Mouse (Mus musculus): Measurements from ENCODE around the gene Dhfr. TPM values are rescaled to one million over a fixed set of nuclear protein-coding genes. Genes with fewer than 3 reads are reported as not detected.
A peak's percentile ranks its signal among the peaks of the same experiment; 100 is the strongest.

The Dhfr gene
- polyA plus RNA-seq (2012; ENCODE audit: insufficient read depth, insufficient read length, low replicate concordance, missing spikeins): not detected in 2 replicates

DNA sequence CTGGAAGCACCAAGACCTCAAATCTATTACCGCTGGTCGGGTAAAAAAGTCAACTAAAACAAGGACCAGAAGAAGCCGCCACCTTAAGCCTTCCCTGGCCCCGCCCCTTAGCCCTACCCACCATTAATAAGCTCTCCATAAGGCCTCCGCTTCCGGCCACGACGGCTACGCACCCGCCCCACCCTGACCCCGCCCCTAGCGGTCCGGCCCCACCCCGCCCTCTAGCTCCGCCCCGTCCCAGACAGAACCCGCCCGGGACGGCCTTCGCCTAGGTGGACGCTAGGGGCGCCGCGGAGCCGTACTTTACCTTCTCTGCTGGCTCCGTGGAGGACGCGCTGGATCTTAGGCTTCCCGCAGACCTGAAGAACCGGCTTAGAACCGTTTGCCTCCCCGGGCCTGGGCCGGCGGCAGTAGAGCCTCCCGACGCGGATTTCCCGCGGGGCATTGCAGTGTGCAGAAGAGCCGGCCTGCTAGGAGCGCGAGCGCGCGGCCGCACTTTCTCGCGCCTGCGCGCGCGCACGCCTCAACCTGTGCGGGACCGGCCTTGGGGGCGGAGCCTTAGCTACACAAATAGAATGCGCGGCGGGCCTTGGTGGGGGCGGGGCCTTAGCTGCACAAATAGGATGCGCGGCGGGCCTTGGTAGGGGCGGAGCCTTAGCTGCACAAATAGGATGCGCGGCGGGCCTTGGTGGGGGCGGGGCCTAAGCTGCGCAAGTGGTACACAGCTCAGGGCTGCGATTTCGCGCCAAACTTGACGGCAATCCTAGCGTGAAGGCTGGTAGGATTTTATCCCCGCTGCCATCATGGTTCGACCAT is at the start of gene Dhfr, which contains the start of gene Msh3:
Gene Dhfr, plus strand, starts transcription at position 271 of the 816 bp plus-strand sequence.
Gene Msh3, minus strand, starts transcription at position 548 of the 816 bp plus-strand sequence.
- peak within 1 kb of the TSS; percentile 78 for H3K27ac ChIP-seq (ENCODE audit: insufficient read depth, low read depth, low read length)
- TF ChIP-seq POLR2A (IDR thresholded peaks at IDR 0.05; ENCODE audit: insufficient read depth, low read depth, low read length) (peak; percentile 95), CTCF (IDR thresholded peaks at IDR 0.05; ENCODE audit: insufficient read depth, low read depth, low read length) (peak; percentile 92)
- WGBS: under 1% methylated on average over 76 of the region's 76 CpGs
- H3K4me3 ChIP-seq (ENCODE audit: insufficient read depth, low read depth, low read length): peak within 1 kb of the TSS; percentile 86
- H3K4me1 ChIP-seq (ENCODE audit: control insufficient read depth, insufficient read depth, low read length): peaks cover 5% of the 10 kb centered on the region

DNA sequence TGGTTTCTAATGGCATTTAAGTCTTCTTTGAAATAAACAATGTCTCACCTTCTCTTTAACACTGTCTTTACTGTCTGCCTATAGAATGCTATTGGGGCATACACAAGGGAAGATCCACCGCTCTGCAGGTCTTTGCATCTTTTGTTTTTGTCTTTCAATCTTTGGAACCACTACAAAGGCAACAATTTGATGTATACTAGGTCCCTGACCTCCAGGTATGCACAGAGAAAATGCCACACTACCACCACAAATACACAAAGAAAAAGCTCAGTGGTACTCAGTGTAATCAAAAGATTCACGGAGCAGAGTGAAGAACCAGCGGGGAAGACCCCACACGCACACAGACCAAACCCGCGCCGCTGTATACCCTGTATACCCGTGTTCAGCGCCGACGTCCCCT is 48.8 kb upstream of the Dhfr start, which contains the start of gene Gm20379:
Gene Gm20379, plus strand, starts transcription at position 301 of the 400 bp plus-strand sequence.
- no peak within 1 kb of the TSS for H3K4me3 ChIP-seq (ENCODE audit: insufficient read depth, low read depth, low read length)
- over 99% methylated on average over 11 of the region's 11 CpGs for WGBS
- no peak within 1 kb of the TSS for H3K27ac ChIP-seq (ENCODE audit: insufficient read depth, low read depth, low read length)
- TF ChIP-seq POLR2A (IDR thresholded peaks at IDR 0.05; ENCODE audit: insufficient read depth, low read depth, low read length): no peak
- no peak for TF ChIP-seq CTCF (IDR thresholded peaks at IDR 0.05; ENCODE audit: insufficient read depth, low read depth, low read length)
- H3K4me1 ChIP-seq (ENCODE audit: control insufficient read depth, insufficient read depth, low read length): no peaks in the 10 kb centered on the region

GRCm38 (mm10) chr13:92314613-92315012 is 39.9 kb upstream of the Dhfr start:
- no peak for TF ChIP-seq POLR2A (IDR thresholded peaks at IDR 0.05; ENCODE audit: insufficient read depth, low read depth, low read length)
- TF ChIP-seq CTCF (IDR thresholded peaks at IDR 0.05; ENCODE audit: insufficient read depth, low read depth, low read length): no peak
- H3K4me3 ChIP-seq (ENCODE audit: insufficient read depth, low read depth, low read length): no peak overlapping the region
- 94% methylated on average over 5 of the region's 5 CpGs for WGBS
- no peak overlapping the region for H3K27ac ChIP-seq (ENCODE audit: insufficient read depth, low read depth, low read length)
- no peaks in the 10 kb centered on the region for H3K4me1 ChIP-seq (ENCODE audit: control insufficient read depth, insufficient read depth, low read length)

DNA sequence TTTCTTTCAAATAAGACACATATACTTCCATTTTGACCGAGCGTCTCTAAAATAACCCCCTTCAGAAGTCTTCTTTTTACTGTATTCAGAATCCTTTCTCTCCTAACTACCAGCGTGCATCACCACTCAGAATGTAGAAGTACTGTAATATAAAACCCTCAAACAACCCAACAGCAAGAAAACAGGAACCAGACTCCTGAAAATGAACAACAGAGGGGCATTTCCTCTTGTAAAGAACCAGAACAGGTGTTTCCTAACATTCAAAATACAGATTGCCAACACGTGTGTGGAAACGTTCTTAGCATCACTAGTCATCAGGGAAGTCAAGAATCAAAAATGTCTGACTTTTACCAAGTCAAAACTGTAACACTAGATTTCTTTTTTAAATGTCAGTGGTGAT is 33.8 kb upstream of the Dhfr start:
- 92% methylated on average over 5 of the region's 5 CpGs for WGBS
- TF ChIP-seq CTCF (IDR thresholded peaks at IDR 0.05; ENCODE audit: insufficient read depth, low read depth, low read length) (no peak), POLR2A (IDR thresholded peaks at IDR 0.05; ENCODE audit: insufficient read depth, low read depth, low read length) (no peak)
- H3K4me3 ChIP-seq (ENCODE audit: insufficient read depth, low read depth, low read length): no peak overlapping the region
- no peaks in the 10 kb centered on the region for H3K4me1 ChIP-seq (ENCODE audit: control insufficient read depth, insufficient read depth, low read length)
- H3K27ac ChIP-seq (ENCODE audit: insufficient read depth, low read depth, low read length): no peak overlapping the region

- Histone ChIP-seq H3K4me1 (ENCODE audit: control insufficient read depth, insufficient read depth, low read length) (no peaks in the 10 kb centered on the region), H3K27ac (ENCODE audit: insufficient read depth, low read depth, low read length) (no peak overlapping the region), H3K4me3 (ENCODE audit: insufficient read depth, low read depth, low read length) (no peak overlapping the region)
- TF ChIP-seq POLR2A (IDR thresholded peaks at IDR 0.05; ENCODE audit: insufficient read depth, low read depth, low read length) (no peak), CTCF (IDR thresholded peaks at IDR 0.05; ENCODE audit: insufficient read depth, low read depth, low read length) (no peak)
- 75% methylated on average over 5 of the region's 5 CpGs for WGBS
Measured at GRCm38 (mm10) chr13:92326030-92326429, 28.5 kb upstream of the Dhfr start.

- 82% methylated on average over 2 of the region's 2 CpGs for WGBS
- no peaks in the 10 kb centered on the region for H3K4me1 ChIP-seq (ENCODE audit: control insufficient read depth, insufficient read depth, low read length)
- TF ChIP-seq CTCF (IDR thresholded peaks at IDR 0.05; ENCODE audit: insufficient read depth, low read depth, low read length): no peak
- no peak for TF ChIP-seq POLR2A (IDR thresholded peaks at IDR 0.05; ENCODE audit: insufficient read depth, low read depth, low read length)
- no peak overlapping the region for H3K4me3 ChIP-seq (ENCODE audit: insufficient read depth, low read depth, low read length)
- no peak overlapping the region for H3K27ac ChIP-seq (ENCODE audit: insufficient read depth, low read depth, low read length)
Measured at GRCm38 (mm10) chr13:92328000-92328399, 26.5 kb upstream of the Dhfr start.

- TF ChIP-seq CTCF (IDR thresholded peaks at IDR 0.05; ENCODE audit: insufficient read depth, low read depth, low read length): no peak
- 90% methylated on average over 3 of the region's 3 CpGs for WGBS
- Histone ChIP-seq H3K27ac (ENCODE audit: insufficient read depth, low read depth, low read length) (no peak overlapping the region), H3K4me3 (ENCODE audit: insufficient read depth, low read depth, low read length) (no peak overlapping the region), H3K4me1 (ENCODE audit: control insufficient read depth, insufficient read depth, low read length) (no peaks in the 10 kb centered on the region)
Measured at GRCm38 (mm10) chr13:92330621-92331020, 23.9 kb upstream of the Dhfr start.

GRCm38 (mm10) chr13:92332103-92332879 is 22.2 kb upstream of the Dhfr start:
- 84% methylated on average over 15 of the region's 15 CpGs for WGBS
- no peaks in the 10 kb centered on the region for H3K4me1 ChIP-seq (ENCODE audit: control insufficient read depth, insufficient read depth, low read length)
- H3K27ac ChIP-seq (ENCODE audit: insufficient read depth, low read depth, low read length): no peak overlapping the region
- TF ChIP-seq POLR2A (IDR thresholded peaks at IDR 0.05; ENCODE audit: insufficient read depth, low read depth, low read length) (no peak), CTCF (IDR thresholded peaks at IDR 0.05; ENCODE audit: insufficient read depth, low read depth, low read length) (no peak)
- no peak overlapping the region for H3K4me3 ChIP-seq (ENCODE audit: insufficient read depth, low read depth, low read length)

GRCm38 (mm10) chr13:92336857-92337256 is 17.7 kb upstream of the Dhfr start:
- no peak overlapping the region for H3K27ac ChIP-seq (ENCODE audit: insufficient read depth, low read depth, low read length)
- no peak for TF ChIP-seq POLR2A (IDR thresholded peaks at IDR 0.05; ENCODE audit: insufficient read depth, low read depth, low read length)
- no peak for TF ChIP-seq CTCF (IDR thresholded peaks at IDR 0.05; ENCODE audit: insufficient read depth, low read depth, low read length)
- WGBS: 97% methylated on average over 1 of the region's 1 CpGs
- H3K4me3 ChIP-seq (ENCODE audit: insufficient read depth, low read depth, low read length): no peak overlapping the region
- no peaks in the 10 kb centered on the region for H3K4me1 ChIP-seq (ENCODE audit: control insufficient read depth, insufficient read depth, low read length)
